Mouse (Mus musculus) CH12.LX (cell line): ENCODE results near the gene Plxna2. TPM values are rescaled to one million over a fixed set of nuclear protein-coding genes. Genes with fewer than 3 reads are reported as not detected.
A peak's percentile ranks its signal among the peaks of the same experiment; 100 is the strongest.

Experiments
- DNase-seq: peaks from one replicate; pipeline ENCODE4 v3.0.0-alpha.2; 2013; ENCODE audit errors: extremely low read depth
- H3K27ac ChIP-seq: 2 replicates; pipeline ENCODE4 v1.5.1; 2012; ENCODE audit warnings: low read depth, mild to moderate bottlenecking, control low read depth, moderate library complexity; ENCODE audit not compliant: insufficient read depth
- H3K27me3 ChIP-seq: replicated peaks from 2 replicates; pipeline ENCODE3; 2012; ENCODE audit warnings: inconsistent platforms
- H3K36me3 ChIP-seq, 2 experiments: replicated peaks in 1 of 2; 2 replicates each; pipeline versions ENCODE3 to v1.6.1; 2012; ENCODE audit warnings: inconsistent platforms in 1 of 2, low read length in 1 of 2, mild to moderate bottlenecking in 1 of 2, mixed read lengths in 1 of 2, moderate library complexity in 1 of 2; ENCODE audit not compliant: control insufficient read depth in 1 of 2, insufficient read depth in 1 of 2
- H3K4me1 ChIP-seq, 2 experiments: 2 replicates each; pipeline ENCODE4 v1.6.1; 2012; ENCODE audit warnings: inconsistent platforms in 1 of 2, moderate library complexity in 1 of 2; ENCODE audit not compliant: insufficient read depth in 2 of 2, control insufficient read depth in 1 of 2
- H3K4me2 ChIP-seq: 2 replicates; pipeline ENCODE4 v1.6.1; 2012; ENCODE audit warnings: low read depth, mild to moderate bottlenecking, control low read depth; ENCODE audit not compliant: poor library complexity, insufficient read depth, severe bottlenecking
- H3K4me3 ChIP-seq, 3 experiments: fragments of 150-350 bp in 1 of 3; sonication (generic) in 1 of 3; replicated peaks in 1 of 3; 2 replicates each; pipeline versions ENCODE3 to v1.5.1; 2011 to 2012; ENCODE audit warnings: low read depth in 2 of 3, low read length in 2 of 3, mild to moderate bottlenecking in 2 of 3, moderate library complexity in 2 of 3, control low read depth in 1 of 3, improper control_type of control experiment in 1 of 3, inconsistent platforms in 1 of 3, mixed read lengths in 1 of 3; ENCODE audit not compliant: poor library complexity in 1 of 3
- H3K79me2 ChIP-seq: replicated peaks from 2 replicates; pipeline ENCODE4 v1.6.1; 2012; ENCODE audit warnings: mild to moderate bottlenecking, moderate library complexity; ENCODE audit not compliant: control insufficient read depth, poor library complexity, insufficient read depth, severe bottlenecking; ENCODE audit errors: extremely low read depth
- H3K9ac ChIP-seq: 2 replicates; pipeline ENCODE4 v1.6.1; 2012; ENCODE audit warnings: low read depth, mild to moderate bottlenecking, control low read depth, moderate library complexity; ENCODE audit not compliant: insufficient read depth
- H3K9me3 ChIP-seq: replicated peaks from 2 replicates; pipeline ENCODE3; 2012; ENCODE audit warnings: low read length, inconsistent platforms, mixed read lengths
- BHLHE40 ChIP-seq: IDR thresholded peaks from 2 replicates; pipeline ENCODE4 v1.6.1; 2011; ENCODE audit warnings: mild to moderate bottlenecking, low read depth, low read length, improper control_type of control experiment
- CHD1 ChIP-seq: IDR thresholded peaks from 2 replicates; pipeline ENCODE4 v1.6.1; 2012; ENCODE audit warnings: low read depth, low read length, improper control_type of control experiment, inconsistent platforms
- CHD2 ChIP-seq: IDR thresholded peaks from 2 replicates; pipeline ENCODE4 v1.6.1; 2011; ENCODE audit warnings: low read length, improper control_type of control experiment
- E2F4 ChIP-seq: IDR thresholded peaks from 2 replicates; pipeline ENCODE4 v1.6.1; 2011; ENCODE audit warnings: low read depth, low read length, improper control_type of control experiment; ENCODE audit not compliant: insufficient replicate concordance
- ELF1 ChIP-seq: IDR thresholded peaks from 2 replicates; pipeline ENCODE4 v1.6.1; 2014; ENCODE audit warnings: low read depth, mild to moderate bottlenecking, inconsistent platforms, low read length, improper control_type of control experiment
- EP300 ChIP-seq: IDR thresholded peaks from 2 replicates; pipeline ENCODE4 v1.6.1; 2011; ENCODE audit warnings: low read length, improper control_type of control experiment
- ETS1 ChIP-seq: conservative IDR thresholded peaks from 2 replicates; pipeline ENCODE4 v1.6.1; 2012; ENCODE audit warnings: low read depth, mild to moderate bottlenecking, inconsistent platforms, low read length, improper control_type of control experiment, moderate library complexity
- GABPA ChIP-seq: IDR thresholded peaks from 2 replicates; pipeline ENCODE4 v1.6.1; 2012; ENCODE audit warnings: low read depth, low read length, improper control_type of control experiment, inconsistent platforms; ENCODE audit not compliant: insufficient replicate concordance
- HCFC1 ChIP-seq: IDR thresholded peaks from 2 replicates; pipeline ENCODE4 v1.6.1; 2012; ENCODE audit warnings: low read depth, mild to moderate bottlenecking, inconsistent platforms, low read length, improper control_type of control experiment
- IRF4 ChIP-seq: IDR thresholded peaks from 2 replicates; pipeline ENCODE4 v1.6.1; 2014; ENCODE audit warnings: low read depth, mild to moderate bottlenecking, inconsistent platforms, low read length, improper control_type of control experiment
- JUN ChIP-seq: IDR thresholded peaks from 2 replicates; pipeline ENCODE4 v1.6.1; 2011; ENCODE audit warnings: low read depth, mild to moderate bottlenecking, low read length, improper control_type of control experiment, moderate library complexity; ENCODE audit not compliant: insufficient read depth
- JUND ChIP-seq: conservative IDR thresholded peaks from 2 replicates; pipeline ENCODE4 v1.6.1; 2011; ENCODE audit warnings: low read depth, low read length, improper control_type of control experiment
- KAT2A ChIP-seq: IDR thresholded peaks from 2 replicates; pipeline ENCODE4 v1.6.1; 2012; ENCODE audit warnings: low read length, improper control_type of control experiment, inconsistent platforms; ENCODE audit not compliant: insufficient replicate concordance
- MAFK ChIP-seq: IDR thresholded peaks from 2 replicates; pipeline ENCODE4 v1.6.1; 2011; ENCODE audit warnings: low read length, improper control_type of control experiment; ENCODE audit not compliant: insufficient replicate concordance
- MAX ChIP-seq: IDR thresholded peaks from 2 replicates; pipeline ENCODE4 v1.6.1; 2011; ENCODE audit warnings: low read length, improper control_type of control experiment
- MAZ ChIP-seq: IDR thresholded peaks from 2 replicates; pipeline ENCODE4 v1.6.1; 2012; ENCODE audit warnings: low read depth, mild to moderate bottlenecking, inconsistent platforms, low read length, improper control_type of control experiment, moderate library complexity
- MEF2A ChIP-seq: IDR thresholded peaks from 2 replicates; pipeline ENCODE4 v1.6.1; 2014; ENCODE audit warnings: low read depth, mild to moderate bottlenecking, inconsistent platforms, low read length, improper control_type of control experiment, borderline replicate concordance
- MXI1 ChIP-seq: IDR thresholded peaks from 2 replicates; pipeline ENCODE4 v1.6.1; 2011; ENCODE audit warnings: mild to moderate bottlenecking, low read depth, low read length, improper control_type of control experiment
- NELFE ChIP-seq: IDR thresholded peaks from 2 replicates; pipeline ENCODE4 v1.6.1; 2011; ENCODE audit warnings: low read depth, low read length, improper control_type of control experiment
- NRF1 ChIP-seq: IDR thresholded peaks from 2 replicates; pipeline ENCODE4 v1.6.1; 2014; ENCODE audit warnings: low read depth, mild to moderate bottlenecking, inconsistent platforms, low read length, improper control_type of control experiment, moderate library complexity
- PAX5 ChIP-seq: IDR thresholded peaks from 2 replicates; pipeline ENCODE4 v1.6.1; 2012; ENCODE audit warnings: low read length, inconsistent platforms, mixed read lengths
- RAD21 ChIP-seq: IDR thresholded peaks from 2 replicates; pipeline ENCODE4 v1.6.1; 2011; ENCODE audit warnings: low read depth, mild to moderate bottlenecking, low read length, improper control_type of control experiment, moderate library complexity
- RCOR1 ChIP-seq: conservative IDR thresholded peaks from 2 replicates; pipeline ENCODE4 v1.6.1; 2012; ENCODE audit warnings: low read depth, mild to moderate bottlenecking, inconsistent platforms, low read length, improper control_type of control experiment
- SIN3A ChIP-seq: IDR thresholded peaks from 2 replicates; pipeline ENCODE4 v1.6.1; 2012; ENCODE audit warnings: low read length, improper control_type of control experiment, inconsistent platforms
- TBP ChIP-seq: conservative IDR thresholded peaks from 2 replicates; pipeline ENCODE4 v1.6.1; 2011; ENCODE audit warnings: low read depth, low read length, improper control_type of control experiment
- TCF12 ChIP-seq: IDR thresholded peaks from 2 replicates; pipeline ENCODE4 v1.6.1; 2014; ENCODE audit warnings: low read depth, mild to moderate bottlenecking, inconsistent platforms, low read length, improper control_type of control experiment
- UBTF ChIP-seq: IDR thresholded peaks from 2 replicates; pipeline ENCODE4 v1.6.1; 2012; ENCODE audit warnings: low read depth, mild to moderate bottlenecking, inconsistent platforms, low read length, improper control_type of control experiment, moderate library complexity
- USF1 ChIP-seq: IDR thresholded peaks from 2 replicates; pipeline ENCODE4 v1.6.1; 2014; ENCODE audit warnings: low read depth, mild to moderate bottlenecking, inconsistent platforms, low read length, improper control_type of control experiment
- USF2 ChIP-seq: conservative IDR thresholded peaks from 2 replicates; pipeline ENCODE4 v1.6.1; 2011; ENCODE audit warnings: low read depth, low read length, improper control_type of control experiment
- ZKSCAN1 ChIP-seq: IDR thresholded peaks from 2 replicates; pipeline ENCODE4 v1.6.1; 2012; ENCODE audit warnings: low read depth, inconsistent platforms, low read length, improper control_type of control experiment, borderline replicate concordance
- ZMIZ1 ChIP-seq: IDR thresholded peaks from 2 replicates; pipeline ENCODE4 v1.6.1; 2012; ENCODE audit warnings: low read depth, mild to moderate bottlenecking, inconsistent platforms, low read length, improper control_type of control experiment
- ZNF384 ChIP-seq: IDR thresholded peaks from 2 replicates; pipeline ENCODE4 v1.6.1; 2012; ENCODE audit warnings: low read depth, low read length, improper control_type of control experiment, inconsistent platforms
- dilution Hi-C: fragments of 300-500 bp; cut with MboI; formaldehyde crosslinking; loops from 2 replicates; pipeline ENCODE4 v1.14.3; 2020; ENCODE audit warnings: low sequenced_read_pairs; ENCODE audit not compliant: extremely low pct_unique_long_range_greater_than_20kb, extremely low pct_ligation_motif_present
- in situ Hi-C: fragments of 300-500 bp; cut with MboI; formaldehyde crosslinking; loops from 3 replicates; pipeline ENCODE4 v1.14.3; 2019; ENCODE audit warnings: low sequenced_read_pairs, low pct_ligation_motif_present, low pct_unique_long_range_greater_than_20kb, mixed read lengths
- polyA plus RNA-seq: library from polyadenylated mRNA; unstranded; fragments of >175 nt; gene quantifications from 2 replicates; pipeline ENCODE4 v1.2.1, GENCODE M21; 2012; ENCODE audit warnings: low read depth; ENCODE audit not compliant: insufficient read length
- total RNA-seq, 2 experiments: library from RNA; depleted of rRNA; stranded (reverse); fragments of 300-350 nt in 1 of 2; fragments of >200 nt in 1 of 2; gene quantifications; 2 replicates each; pipeline ENCODE4 v1.2.3; 2012 to 2014

Gene Plxna2
- total and polyA plus RNA-seq, 3 experiments, result 0.04 to 0.05 (median 0.04) TPM

GRCm38 (mm10) chr1:194775656-194776374 lies 157.8 kb downstream of the Plxna2 start (continued):
- no peak; the same call in 1 of the 2 replicates for TF ChIP-seq HCFC1
- no peak for TF ChIP-seq E2F4
- peak; percentile 72 for TF ChIP-seq ETS1
- TF ChIP-seq BHLHE40, result peak; percentile 67
- peak; percentile 97 for TF ChIP-seq IRF4
- TF ChIP-seq GABPA, result no peak
- peak; percentile 57 for TF ChIP-seq JUN
- TF ChIP-seq CHD2, result peak; percentile 68; the same call in 1 of the 2 replicates
- peak; percentile 76 for TF ChIP-seq JUND

- dilution Hi-C loops (no loop called here), in situ Hi-C loops (no loop called here)
- Histone ChIP-seq H3K9me3 (no peaks in the 10 kb centered on the region), H3K4me1 (peaks cover 20 to 68% of the 10 kb centered on the region in 2 experiments), H3K27me3 (no peaks in the 10 kb centered on the region), H3K36me3 (no peaks in the 10 kb centered on the region), H3K4me3 (no peak overlapping the region), H3K79me2 (no peaks in the 10 kb centered on the region), H3K27ac (no peak overlapping the region), H3K4me2 (peak overlapping the region; percentile 75; the same call in 1 of the 2 replicates), H3K9ac (no peak overlapping the region)
- TF ChIP-seq NRF1, result no peak
- TF ChIP-seq KAT2A, result no peak
- no peak for TF ChIP-seq ZKSCAN1
- peak; percentile 16; the same call in 1 of the 2 replicates for TF ChIP-seq JUN
- peak; percentile 57; the same call in 1 of the 2 replicates for TF ChIP-seq SIN3A
- TF ChIP-seq IRF4, result peak; percentile 78
- TF ChIP-seq CHD1, result no peak
- TF ChIP-seq NELFE, result no peak
- no peak for TF ChIP-seq UBTF
- TF ChIP-seq BHLHE40, result peak; percentile 60
- TF ChIP-seq CHD2, result peak; percentile 62; the same call in 1 of the 2 replicates
- no peak for TF ChIP-seq ZMIZ1
- 0 out of 2 replicates have a peak, but pooled peaks have one; percentile 27 for TF ChIP-seq MAX
- TF ChIP-seq MXI1, result no peak
- TF ChIP-seq MAFK, result peak; percentile 63
- TF ChIP-seq MEF2A, result peak; percentile 34
- TF ChIP-seq EP300, result peak; percentile 89
- TF ChIP-seq JUND, result peak; percentile 32; the same call in 1 of the 2 replicates
- no peak for TF ChIP-seq ZNF384
- no peak for TF ChIP-seq ELF1
- no peak for TF ChIP-seq USF1
- TF ChIP-seq ETS1, result peak; percentile 64
- TF ChIP-seq USF2, result no peak
- peak; percentile 66 for TF ChIP-seq TCF12
- peak; percentile 71 for TF ChIP-seq RCOR1
- TF ChIP-seq RAD21, result no peak
- no peak for TF ChIP-seq MAZ
- no peak for TF ChIP-seq TBP
- no peak for TF ChIP-seq PAX5
- DNase-seq, result peak; percentile 63
Measured at GRCm38 (mm10) chr1:194776510-194777244, 158.7 kb downstream of the Plxna2 start.
